Mouse (Mus musculus) ES-CJ7 (cell line): ENCODE measurements around the gene Neurl4.

ENCODE experiments used
- DNase-seq: peaks from one replicate; pipeline ENCODE4 v3.0.0; 2011; ENCODE audit warnings: low read depth, low spot score

The Neurl4 gene

DNA sequence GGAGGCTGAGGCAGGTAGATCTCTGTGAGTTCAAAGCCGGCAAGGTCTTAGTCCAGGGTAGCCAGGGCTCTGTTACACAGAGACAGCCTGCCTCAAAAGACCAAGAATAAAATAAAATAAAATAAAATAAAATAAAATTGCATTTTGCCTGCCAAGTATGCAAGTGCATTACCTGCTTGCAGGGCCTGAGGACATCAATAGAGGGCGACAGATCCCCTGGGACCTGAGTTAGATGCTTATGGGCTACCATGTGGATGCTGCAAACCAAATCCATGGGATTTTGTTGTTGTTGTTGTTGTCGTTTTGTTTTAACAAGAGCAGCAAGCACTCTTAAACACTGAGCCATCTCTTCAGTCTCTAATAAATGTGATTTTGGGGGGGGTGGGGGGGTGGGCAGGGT, 31.4 kb downstream of the Neurl4 start:
- peak; percentile 60 for DNase-seq

DNA sequence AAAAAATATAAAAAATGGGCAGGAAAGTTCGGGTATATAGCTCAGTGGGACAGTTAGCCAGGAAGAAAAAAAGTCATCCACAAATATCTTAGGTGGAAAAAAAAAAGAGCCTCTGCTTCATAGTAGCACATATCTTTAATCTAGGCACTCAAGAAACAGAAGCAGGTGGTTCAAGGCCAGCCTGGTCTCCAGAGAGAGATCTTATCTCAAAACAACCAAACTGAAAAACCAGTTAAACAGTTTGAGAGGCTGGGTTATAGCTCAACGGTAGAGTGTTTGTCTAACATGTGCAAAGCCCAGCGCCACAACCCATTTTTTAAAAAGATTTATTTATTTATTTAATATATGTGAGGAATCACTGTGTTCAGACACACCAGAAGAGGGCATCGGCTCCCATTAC, 32.2 kb downstream of the Neurl4 start:
- no peak for DNase-seq

GRCm38 (mm10) chr11:69934169-69934568, 33.3 kb downstream of the Neurl4 start:
- DNase-seq: peak; percentile 88

DNA sequence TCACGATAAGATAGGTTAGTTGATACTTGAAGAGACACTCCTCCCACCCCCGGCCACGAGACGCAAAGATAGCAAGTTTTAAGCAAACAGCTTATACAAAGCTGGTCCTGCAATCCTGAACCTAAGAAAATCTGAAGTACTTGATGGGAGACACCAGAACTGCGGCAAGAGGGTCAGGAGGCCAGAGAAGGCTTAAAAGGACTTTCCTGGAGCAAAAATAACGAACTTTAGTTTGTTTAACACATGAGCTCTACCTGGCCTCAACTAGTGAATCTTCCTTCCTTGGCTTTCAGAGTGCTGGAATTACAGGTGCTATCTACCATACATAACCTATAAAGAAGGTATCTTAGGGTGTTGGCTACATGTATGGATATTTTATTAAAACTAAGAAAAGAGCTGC, 33.8 kb downstream of the Neurl4 start:
- no peak for DNase-seq

DNA sequence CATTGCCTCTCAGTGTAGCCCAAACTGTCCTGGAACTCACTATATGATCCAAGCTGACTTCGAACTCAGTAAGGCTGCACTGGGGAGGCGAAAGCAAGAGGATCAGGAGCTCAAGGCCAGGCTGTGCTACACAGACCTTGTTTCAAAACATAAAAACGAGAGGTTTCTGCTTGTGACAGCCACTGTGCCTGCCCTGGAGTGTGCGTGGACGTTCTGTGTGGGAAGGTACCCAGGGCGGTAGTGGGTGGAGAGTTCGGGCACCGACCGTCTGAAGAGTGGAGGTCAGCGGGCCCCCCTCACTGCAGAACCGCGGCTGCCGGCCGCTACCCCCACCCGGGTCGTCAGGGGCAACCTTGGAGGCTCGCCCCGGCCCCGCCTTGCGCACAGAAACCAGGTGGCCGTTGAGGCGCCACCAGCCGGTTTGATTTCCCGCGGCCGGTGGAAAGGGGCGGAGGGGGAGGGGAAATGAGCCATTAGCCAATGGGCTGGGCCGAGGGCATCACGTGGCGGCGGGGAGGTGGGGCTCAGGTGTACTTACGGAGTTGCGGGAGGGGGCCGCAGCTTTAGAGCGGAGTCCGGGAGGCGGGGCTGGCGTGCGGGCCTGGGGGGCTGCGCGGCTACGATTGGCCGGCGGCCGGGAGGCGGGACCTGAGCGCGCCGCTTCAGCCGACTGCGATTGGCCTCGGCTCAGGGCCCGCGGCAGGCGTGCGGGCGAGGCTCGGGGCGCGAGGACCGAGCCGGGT, 34.4 kb downstream of the Neurl4 start, which contains the start of gene Ybx2:
Ybx2 (plus strand) TSS at position 660 of the 743 bp plus-strand sequence.
- DNase-seq: peak; percentile 96

GRCm38 (mm10) chr11:69936156-69936555, 35.3 kb downstream of the Neurl4 start:
- no peak for DNase-seq

DNA sequence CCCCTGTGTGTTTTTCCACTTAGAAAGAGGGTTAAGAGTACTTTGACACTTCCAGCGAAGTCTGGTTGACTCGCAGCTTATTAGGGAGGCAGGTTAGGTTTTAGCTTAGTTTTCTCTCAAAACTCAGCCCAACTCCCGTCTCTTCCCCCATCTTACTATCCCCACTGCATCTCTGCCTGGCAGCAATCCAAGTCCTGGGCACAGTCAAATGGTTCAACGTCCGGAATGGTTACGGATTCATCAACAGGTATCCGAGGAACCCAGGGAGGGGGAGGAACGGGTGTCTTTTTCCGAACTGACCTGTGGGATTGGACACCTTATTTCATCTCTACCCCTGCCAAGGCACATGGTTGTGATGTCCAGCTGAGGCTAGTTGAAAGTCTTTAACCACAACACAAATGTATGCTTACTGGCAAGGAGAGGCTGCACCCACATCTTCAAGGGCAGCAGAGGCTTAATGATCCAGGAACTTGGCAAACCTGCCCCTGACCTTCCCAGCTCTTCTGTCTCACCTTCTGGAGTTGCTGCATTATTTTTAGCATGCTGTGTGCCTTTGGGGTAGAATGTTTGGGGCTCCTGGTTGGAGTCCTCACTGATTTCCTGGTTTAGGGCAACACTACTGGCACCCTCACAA, 36.0 kb downstream of the Neurl4 start:
- DNase-seq: no peak

DNA sequence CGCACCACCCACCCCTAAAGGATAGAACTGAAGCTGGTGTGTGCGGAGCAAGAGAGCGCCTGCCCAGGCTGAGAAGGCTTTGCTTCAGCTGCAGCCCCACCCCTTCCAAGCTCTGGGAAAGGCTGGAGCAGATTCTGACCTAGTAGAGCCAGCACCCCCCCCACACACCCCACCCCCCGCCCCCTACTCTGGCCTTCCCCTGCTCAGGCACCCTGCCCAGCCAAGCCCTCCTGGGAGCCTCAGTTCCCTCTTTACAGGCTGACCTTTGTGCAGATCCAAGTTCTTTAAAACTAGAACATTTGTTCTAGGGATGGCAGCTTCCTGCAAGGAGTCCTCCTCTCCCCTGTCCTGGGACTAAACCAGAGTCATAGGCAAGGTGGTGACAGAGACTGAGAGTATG, 36.5 kb downstream of the Neurl4 start:
- no peak for DNase-seq

GRCm38 (mm10) chr11:69937834-69938233, 37.0 kb downstream of the Neurl4 start:
- no peak for DNase-seq

- DNase-seq: peak; percentile 32
Observed at GRCm38 (mm10) chr11:69938401-69938979, 37.6 kb downstream of the Neurl4 start.

DNA sequence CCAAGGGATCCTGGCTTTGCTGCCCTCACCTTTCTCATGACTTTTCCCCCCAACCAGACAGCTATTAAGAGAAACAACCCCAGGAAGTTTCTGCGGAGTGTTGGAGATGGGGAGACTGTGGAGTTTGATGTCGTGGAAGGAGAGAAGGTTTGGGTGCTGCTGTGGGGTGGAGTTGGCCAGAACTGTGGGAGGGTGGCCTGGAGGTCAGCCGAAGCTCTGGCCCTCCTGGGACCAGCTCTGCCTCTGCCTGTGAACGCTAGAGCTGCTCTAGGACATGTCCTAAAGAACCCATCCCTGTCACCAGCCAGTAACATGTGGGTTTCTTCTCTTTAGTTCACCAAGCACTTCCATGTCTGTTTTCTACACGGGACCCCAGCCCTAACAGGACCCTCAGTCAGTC, 38.3 kb downstream of the Neurl4 start:
- no peak for DNase-seq

- DNase-seq: no peak
Observed at GRCm38 (mm10) chr11:69939731-69940130, 38.9 kb downstream of the Neurl4 start.

GRCm38 (mm10) chr11:69940962-69941361, 40.1 kb downstream of the Neurl4 start:
- DNase-seq: no peak

- no peak for DNase-seq
Observed at GRCm38 (mm10) chr11:69945216-69945615, 44.3 kb downstream of the Neurl4 start.

- DNase-seq: no peak
Observed at GRCm38 (mm10) chr11:69945997-69946891, 45.4 kb downstream of the Neurl4 start.

DNA sequence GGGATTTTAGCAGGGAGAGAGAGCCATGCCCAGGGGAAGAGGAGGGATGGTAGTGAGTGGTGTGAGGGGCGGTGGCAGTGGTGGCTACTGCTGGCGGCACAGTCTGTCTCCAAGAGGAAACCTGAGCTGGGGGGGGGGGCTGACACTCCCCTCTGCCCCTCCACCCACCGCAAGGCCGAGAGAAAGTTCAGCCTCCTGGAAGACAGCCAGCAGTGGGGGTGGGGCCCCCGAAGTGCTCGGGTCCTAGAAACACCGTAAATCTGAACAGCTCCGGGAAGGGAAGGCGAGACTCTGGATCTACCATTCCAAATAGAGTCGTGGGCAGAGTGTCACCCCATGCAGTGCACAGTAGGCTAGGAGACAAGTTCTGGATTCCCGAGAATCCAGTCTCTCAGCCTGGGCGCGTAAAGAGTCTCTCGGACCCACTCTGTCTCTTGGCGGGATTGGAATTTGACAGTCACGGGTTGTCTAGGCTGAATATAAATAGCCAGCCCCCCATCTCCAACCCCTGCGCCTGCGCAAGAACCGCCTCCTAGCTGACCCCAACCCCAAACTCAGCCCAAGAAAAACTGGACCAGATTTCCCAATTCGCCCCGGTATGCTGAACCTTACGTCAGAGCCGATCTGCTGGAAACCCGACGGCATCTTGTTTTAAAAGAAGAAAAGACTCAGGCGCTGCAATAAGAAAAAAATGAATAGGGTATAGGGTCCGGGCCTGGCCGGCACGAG, 46.6 kb downstream of the Neurl4 start:
- no peak for DNase-seq

DNA sequence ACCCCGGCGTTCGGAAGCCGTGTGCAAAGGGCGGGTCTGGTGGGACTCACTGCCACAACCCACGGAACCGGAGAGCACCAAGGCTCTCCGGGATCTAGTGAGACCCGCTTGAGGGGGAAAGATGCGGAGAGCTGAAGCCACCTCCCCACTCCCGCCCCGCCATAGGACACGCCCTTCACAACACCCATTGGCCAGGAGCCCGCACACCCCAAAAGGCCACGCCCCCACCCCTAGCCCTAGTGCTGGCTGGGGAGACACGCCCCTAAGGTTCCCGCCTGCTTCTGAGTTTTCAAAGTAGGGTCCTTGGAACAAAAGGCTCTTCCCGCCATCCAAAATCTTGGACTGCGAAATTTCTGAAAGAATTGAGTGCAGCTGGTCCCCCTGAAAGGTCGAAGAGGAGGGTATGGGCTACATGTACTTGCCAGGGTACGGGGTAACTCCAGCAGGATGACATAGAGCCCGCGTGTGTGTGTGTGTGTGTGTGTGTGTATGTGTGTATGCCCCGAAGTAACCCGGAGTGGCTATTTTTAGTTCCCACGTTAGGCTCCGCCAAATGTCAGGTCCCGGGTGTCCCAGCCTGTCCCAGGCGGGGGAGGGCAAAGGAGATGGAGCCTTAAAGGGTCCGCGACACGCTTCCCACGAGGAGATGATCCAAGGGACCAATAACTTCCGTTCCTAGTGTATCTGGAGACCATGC, 47.3 kb downstream of the Neurl4 start, which contains the start of gene Slc2a4:
Slc2a4 (minus strand) TSS at position 123 of the 697 bp plus-strand sequence.
- DNase-seq: peak; percentile 95

- DNase-seq: peak; percentile 89
Observed at GRCm38 (mm10) chr11:69948763-69949150, 47.9 kb downstream of the Neurl4 start.

- DNase-seq: peak; percentile 62
Observed at GRCm38 (mm10) chr11:69950807-69951459, 50.1 kb downstream of the Neurl4 start.

DNA sequence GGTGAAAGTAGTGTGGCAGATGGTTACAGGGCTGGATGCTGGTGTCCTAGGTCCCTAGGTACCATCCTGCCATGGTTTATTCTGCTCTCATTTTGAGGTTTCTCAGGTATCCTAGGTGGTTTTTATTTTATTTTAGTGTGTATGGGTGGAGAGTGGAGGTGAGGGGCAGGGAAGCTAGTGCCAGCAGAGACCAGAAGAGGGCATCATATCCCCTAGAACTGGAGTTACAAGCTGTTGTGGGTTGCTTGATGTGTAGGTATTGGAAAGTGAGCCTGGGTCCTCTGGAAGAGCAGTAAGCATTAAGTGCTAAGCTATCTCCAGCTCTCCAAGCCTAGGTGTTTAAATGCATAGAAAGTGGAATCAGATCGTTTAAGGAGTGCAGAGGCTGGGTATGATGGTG, 51.4 kb downstream of the Neurl4 start:
- no peak for DNase-seq
